Mouse (Mus musculus): ENCODE measurements around the gene Cryzl1. TPM values are rescaled to one million over a fixed set of nuclear protein-coding genes. Genes with fewer than 3 reads are reported as not detected.

Gene Cryzl1
- polyA plus RNA-seq, 1 experiment from 2014 or later = 45.2 TPM

DNA sequence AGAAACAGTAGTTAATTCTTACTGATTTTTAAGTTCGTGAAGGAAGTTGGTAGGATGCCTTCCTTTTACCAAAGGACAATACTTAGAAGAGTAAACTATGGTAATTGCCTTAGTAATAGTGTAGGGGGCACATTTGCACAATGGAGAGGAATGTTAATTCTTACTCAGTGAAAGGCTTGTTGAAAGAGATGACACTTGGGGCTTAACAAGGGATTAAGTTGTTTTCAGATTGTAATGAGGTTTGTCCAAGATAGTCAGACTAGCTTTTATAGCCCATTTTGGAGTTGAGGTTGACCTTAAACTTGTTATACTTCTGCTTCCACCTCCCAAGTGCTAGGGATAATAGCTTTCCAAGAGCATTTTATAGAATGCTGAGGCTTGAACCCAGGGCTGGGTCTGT, 67.4 kb downstream of the Cryzl1 start:
- H3K27me3 ChIP-seq (ENCODE audit: control insufficient read depth, insufficient read depth, low read length) = no peaks in the 10 kb centered on the region
- peaks cover 44% of the 10 kb centered on the region for H3K36me3 ChIP-seq (ENCODE audit: control insufficient read depth, insufficient read depth, low read length)
- H3K4me2 ChIP-seq (replicated peaks; ENCODE audit: low read depth) = no peak overlapping the region
- ATAC-seq (ENCODE audit: low FRiP score, low TSS enrichment) (no peak), DNase-seq (ENCODE audit: low spot score) (no peak)
- TF ChIP-seq CTCF (IDR thresholded peaks at IDR 0.05; ENCODE audit: low read depth) = no peak
- H3K4me1 ChIP-seq (replicated peaks; ENCODE audit: control insufficient read depth, insufficient read depth) = no peaks in the 10 kb centered on the region
- H3K9ac ChIP-seq (ENCODE audit: low read length) = no peak overlapping the region
- WGBS = 66% methylated on average over 1 of the region's 1 CpGs
- no peaks in the 10 kb centered on the region for H3K9me3 ChIP-seq (ENCODE audit: control insufficient read depth, low read length)
- H3K4me3 ChIP-seq (ENCODE audit: low read depth, low read length) = no peak overlapping the region
- H3K27ac ChIP-seq (replicated peaks) = no peak overlapping the region

- 96% methylated on average over 20 of the region's 20 CpGs for WGBS
- H3K4me3 ChIP-seq (ENCODE audit: low read depth, low read length) = no peak overlapping the region
- no peaks in the 10 kb centered on the region for H3K27me3 ChIP-seq (ENCODE audit: control insufficient read depth, insufficient read depth, low read length)
- H3K9ac ChIP-seq (ENCODE audit: low read length) = no peak overlapping the region
- no peak overlapping the region for H3K4me2 ChIP-seq (replicated peaks; ENCODE audit: low read depth)
- TF ChIP-seq CTCF (IDR thresholded peaks at IDR 0.05; ENCODE audit: low read depth) = no peak
- no peak for TF ChIP-seq EP300 (optimal IDR thresholded peaks at IDR 0.05)
- H3K27ac ChIP-seq (replicated peaks) = no peak overlapping the region
- ATAC-seq (ENCODE audit: low FRiP score, low TSS enrichment) (no peak), DNase-seq (ENCODE audit: low spot score) (no peak)
- no peaks in the 10 kb centered on the region for H3K4me1 ChIP-seq (replicated peaks; ENCODE audit: control insufficient read depth, insufficient read depth)
- no peaks in the 10 kb centered on the region for H3K9me3 ChIP-seq (ENCODE audit: control insufficient read depth, low read length)
- H3K36me3 ChIP-seq (ENCODE audit: control insufficient read depth, insufficient read depth, low read length) = peaks cover 56% of the 10 kb centered on the region
Measured at GRCm38 (mm10) chr16:91659798-91660197, 69.0 kb downstream of the Cryzl1 start.

DNA sequence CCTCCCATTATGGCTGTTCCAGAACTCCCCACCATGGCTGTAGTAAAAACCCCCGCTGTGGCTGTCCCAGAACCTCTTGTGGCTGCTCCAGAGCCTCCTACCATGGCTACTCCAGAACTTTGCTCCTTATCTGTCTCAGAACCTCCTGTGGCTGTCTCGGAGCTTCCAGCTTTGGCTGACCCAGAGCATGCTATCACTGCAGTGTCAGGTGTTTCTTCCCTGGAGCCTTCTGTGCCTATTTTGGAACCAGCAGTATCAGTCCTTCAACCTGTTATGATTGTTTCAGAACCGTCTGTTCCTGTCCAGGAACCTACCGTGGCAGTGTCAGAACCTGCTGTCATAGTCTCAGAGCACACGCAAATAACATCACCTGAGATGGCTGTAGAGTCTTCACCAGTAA, 70.3 kb downstream of the Cryzl1 start:
- TF ChIP-seq EP300 (optimal IDR thresholded peaks at IDR 0.05) = no peak
- TF ChIP-seq CTCF (IDR thresholded peaks at IDR 0.05; ENCODE audit: low read depth) = no peak
- H3K27ac ChIP-seq (replicated peaks) = no peak overlapping the region
- no peak for ATAC-seq (ENCODE audit: low FRiP score, low TSS enrichment)
- 95% methylated on average over 5 of the region's 5 CpGs for WGBS
- H3K9me3 ChIP-seq (ENCODE audit: control insufficient read depth, low read length) = no peaks in the 10 kb centered on the region
- no peak overlapping the region for H3K4me2 ChIP-seq (replicated peaks; ENCODE audit: low read depth)
- H3K4me3 ChIP-seq (ENCODE audit: low read depth, low read length) = no peak overlapping the region
- no peak overlapping the region for H3K9ac ChIP-seq (ENCODE audit: low read length)
- DNase-seq (ENCODE audit: low spot score) = no peak
- H3K4me1 ChIP-seq (replicated peaks; ENCODE audit: control insufficient read depth, insufficient read depth) = no peaks in the 10 kb centered on the region
- peaks cover 61% of the 10 kb centered on the region for H3K36me3 ChIP-seq (ENCODE audit: control insufficient read depth, insufficient read depth, low read length)
- no peaks in the 10 kb centered on the region for H3K27me3 ChIP-seq (ENCODE audit: control insufficient read depth, insufficient read depth, low read length)

GRCm38 (mm10) chr16:91657285-91657684, 71.5 kb downstream of the Cryzl1 start:
- H3K4me1 ChIP-seq (replicated peaks; ENCODE audit: control insufficient read depth, insufficient read depth) = no peaks in the 10 kb centered on the region
- TF ChIP-seq EP300 (optimal IDR thresholded peaks at IDR 0.05) = no peak
- WGBS = 98% methylated on average over 17 of the region's 17 CpGs
- no peak overlapping the region for H3K4me2 ChIP-seq (replicated peaks; ENCODE audit: low read depth)
- ATAC-seq (ENCODE audit: low FRiP score, low TSS enrichment) (peak; percentile 56), DNase-seq (ENCODE audit: low spot score) (no peak)
- no peak overlapping the region for H3K27ac ChIP-seq (replicated peaks)
- H3K9ac ChIP-seq (ENCODE audit: low read length) = no peak overlapping the region
- H3K4me3 ChIP-seq (ENCODE audit: low read depth, low read length) = no peak overlapping the region
- H3K27me3 ChIP-seq (ENCODE audit: control insufficient read depth, insufficient read depth, low read length) = no peaks in the 10 kb centered on the region
- H3K9me3 ChIP-seq (ENCODE audit: control insufficient read depth, low read length) = no peaks in the 10 kb centered on the region
- H3K36me3 ChIP-seq (ENCODE audit: control insufficient read depth, insufficient read depth, low read length) = peaks cover 63% of the 10 kb centered on the region

GRCm38 (mm10) chr16:91655285-91655684, 73.5 kb downstream of the Cryzl1 start:
- H3K27ac ChIP-seq (replicated peaks) = no peak overlapping the region
- no peak for ATAC-seq (ENCODE audit: low FRiP score, low TSS enrichment)
- no peaks in the 10 kb centered on the region for H3K9me3 ChIP-seq (ENCODE audit: control insufficient read depth, low read length)
- H3K4me1 ChIP-seq (replicated peaks; ENCODE audit: control insufficient read depth, insufficient read depth) = no peaks in the 10 kb centered on the region
- no peak for TF ChIP-seq CTCF (IDR thresholded peaks at IDR 0.05; ENCODE audit: low read depth)
- no peak for TF ChIP-seq EP300 (optimal IDR thresholded peaks at IDR 0.05)
- H3K36me3 ChIP-seq (ENCODE audit: control insufficient read depth, insufficient read depth, low read length) = peaks cover 62% of the 10 kb centered on the region
- no peak for DNase-seq (ENCODE audit: low spot score)
- H3K4me3 ChIP-seq (ENCODE audit: low read depth, low read length) = no peak overlapping the region
- no peaks in the 10 kb centered on the region for H3K27me3 ChIP-seq (ENCODE audit: control insufficient read depth, insufficient read depth, low read length)
- WGBS = 99% methylated on average over 9 of the region's 9 CpGs
- no peak overlapping the region for H3K4me2 ChIP-seq (replicated peaks; ENCODE audit: low read depth)
- H3K9ac ChIP-seq (ENCODE audit: low read length) = no peak overlapping the region

- ATAC-seq (ENCODE audit: low FRiP score, low TSS enrichment) (no peak), DNase-seq (ENCODE audit: low spot score) (no peak)
- peaks cover 34% of the 10 kb centered on the region for H3K36me3 ChIP-seq (ENCODE audit: control insufficient read depth, insufficient read depth, low read length)
- 81% methylated on average over 3 of the region's 3 CpGs for WGBS
- no peaks in the 10 kb centered on the region for H3K9me3 ChIP-seq (ENCODE audit: control insufficient read depth, low read length)
- no peak overlapping the region for H3K4me3 ChIP-seq (ENCODE audit: low read depth, low read length)
- no peaks in the 10 kb centered on the region for H3K27me3 ChIP-seq (ENCODE audit: control insufficient read depth, insufficient read depth, low read length)
- TF ChIP-seq CTCF (IDR thresholded peaks at IDR 0.05; ENCODE audit: low read depth) (no peak), EP300 (optimal IDR thresholded peaks at IDR 0.05) (no peak)
- no peak overlapping the region for H3K27ac ChIP-seq (replicated peaks)
- no peaks in the 10 kb centered on the region for H3K4me1 ChIP-seq (replicated peaks; ENCODE audit: control insufficient read depth, insufficient read depth)
- H3K9ac ChIP-seq (ENCODE audit: low read length) = no peak overlapping the region
- no peak overlapping the region for H3K4me2 ChIP-seq (replicated peaks; ENCODE audit: low read depth)
Measured at GRCm38 (mm10) chr16:91652191-91652590, 76.6 kb downstream of the Cryzl1 start.

All from stomach, postnatal 0 days (tissue).